Mouse (Mus musculus) neural tube, embryonic 15.5 days (tissue): ENCODE measurements at regions not wholly inside any gene's neighbourhood (a gene's known extent, or its start where the extent isn't known, plus 50 kb on each side); places are given as distances from the start of the nearest gene placed in this dataset.
"Not testable (repeated sequence)": the region's sequence is repeated elsewhere in the genome, so short reads cannot be mapped to it uniquely, and the experiment has no call there.

Source experiments
- ATAC-seq: fragments of 200-750 bp; cut with Nextera tagmentation; 2 replicates; pipeline ENCODE4 v1.8.0; 2017; ENCODE audit warnings: mild to moderate bottlenecking, moderate TSS enrichment, moderate library complexity; ENCODE audit not compliant: low FRiP score
- H3K27ac ChIP-seq: fragments of 300-500 bp; sonication (generic); replicated peaks from 2 replicates; pipeline ENCODE4 v1.5.1; 2015; ENCODE audit warnings: mild to moderate bottlenecking, inconsistent platforms
- H3K27me3 ChIP-seq: fragments of 300-500 bp; sonication (generic); replicated peaks from 2 replicates; pipeline ENCODE4 v1.6.1; 2015; ENCODE audit warnings: inconsistent platforms
- H3K36me3 ChIP-seq: fragments of 300-500 bp; sonication (generic); 2 replicates; pipeline ENCODE4 v1.6.1; 2015; ENCODE audit warnings: inconsistent platforms
- H3K4me1 ChIP-seq: fragments of 300-500 bp; sonication (generic); 2 replicates; pipeline ENCODE4 v1.6.1; 2015; ENCODE audit warnings: inconsistent platforms
- H3K4me2 ChIP-seq: fragments of 300-500 bp; sonication (generic); 2 replicates; pipeline ENCODE4 v1.6.1; 2015; ENCODE audit warnings: inconsistent platforms, mild to moderate bottlenecking, moderate library complexity
- H3K4me3 ChIP-seq: fragments of 300-500 bp; sonication (generic); replicated peaks from 2 replicates; pipeline ENCODE4 v1.5.1; 2015; ENCODE audit warnings: mild to moderate bottlenecking, inconsistent platforms
- H3K9ac ChIP-seq: fragments of 300-500 bp; sonication (generic); replicated peaks from 2 replicates; pipeline ENCODE4 v1.6.1; 2015; ENCODE audit warnings: mild to moderate bottlenecking, inconsistent platforms
- H3K9me3 ChIP-seq: fragments of 300-500 bp; sonication (generic); replicated peaks from 2 replicates; pipeline ENCODE4 v1.6.1; 2016; ENCODE audit warnings: inconsistent platforms
- WGBS: fragments of 180-500 bp; shearing (Covaris S2); methylation state at CpG from one replicate; pipeline ENCODE4 v1.1.7; 2015; ENCODE audit warnings: mixed read lengths; 5-methylcytosine and 5-hydroxymethylcytosine counted together

- 83% methylated on average over 2 of the region's 2 CpGs for WGBS
- ATAC-seq: no peak
Observed at GRCm38 (mm10) chr1:149129767-149130287, 831.3 kb downstream of the Pla2g4a start.

GRCm38 (mm10) chr1:149129138-149129537, 832.0 kb downstream of the Pla2g4a start:
- H3K4me1 ChIP-seq: no peaks in the 10 kb centered on the region
- no peak overlapping the region for H3K4me2 ChIP-seq
- H3K27ac ChIP-seq: no peak overlapping the region
- no peak overlapping the region for H3K4me3 ChIP-seq
- H3K9ac ChIP-seq: no peak overlapping the region
- H3K36me3 ChIP-seq: no peaks in the 10 kb centered on the region
- H3K9me3 ChIP-seq: no peaks in the 10 kb centered on the region
- no peaks in the 10 kb centered on the region for H3K27me3 ChIP-seq
- ATAC-seq: no peak

More at GRCm38 (mm10) chr1:149129767-149130287, 831.3 kb downstream of the Pla2g4a start:
- no peaks in the 10 kb centered on the region for H3K27me3 ChIP-seq
- H3K36me3 ChIP-seq: no peaks in the 10 kb centered on the region
- no peaks in the 10 kb centered on the region for H3K9me3 ChIP-seq
- H3K4me3 ChIP-seq: no peak overlapping the region
- H3K4me2 ChIP-seq: no peak overlapping the region
- no peak overlapping the region for H3K27ac ChIP-seq
- no peaks in the 10 kb centered on the region for H3K4me1 ChIP-seq
- H3K9ac ChIP-seq: no peak overlapping the region

- Histone ChIP-seq H3K4me1 (no peaks in the 10 kb centered on the region), H3K4me3 (no peak overlapping the region), H3K36me3 (no peaks in the 10 kb centered on the region), H3K9me3 (no peaks in the 10 kb centered on the region), H3K4me2 (no peak overlapping the region), H3K27me3 (no peaks in the 10 kb centered on the region), H3K9ac (no peak overlapping the region), H3K27ac (no peak overlapping the region)
- 84% methylated on average over 1 of the region's 1 CpGs for WGBS
- no peak for ATAC-seq
Observed at GRCm38 (mm10) chr1:149127709-149128108, 833.4 kb downstream of the Pla2g4a start.

- H3K9me3 ChIP-seq: no peaks in the 10 kb centered on the region
- no peaks in the 10 kb centered on the region for H3K36me3 ChIP-seq
- no peak overlapping the region for H3K4me3 ChIP-seq
- H3K4me1 ChIP-seq: no peaks in the 10 kb centered on the region
- no peak for ATAC-seq
- no peak overlapping the region for H3K4me2 ChIP-seq
- no peak overlapping the region for H3K9ac ChIP-seq
- no peak overlapping the region for H3K27ac ChIP-seq
- WGBS: 55% methylated on average over 2 of the region's 2 CpGs
- no peaks in the 10 kb centered on the region for H3K27me3 ChIP-seq
Observed at GRCm38 (mm10) chr1:149103396-149103795, 857.7 kb downstream of the Pla2g4a start.

GRCm38 (mm10) chr1:149097426-149097825, 863.7 kb downstream of the Pla2g4a start:
- no peak overlapping the region for H3K4me2 ChIP-seq
- H3K4me3 ChIP-seq: no peak overlapping the region
- H3K9me3 ChIP-seq: no peaks in the 10 kb centered on the region
- H3K36me3 ChIP-seq: no peaks in the 10 kb centered on the region
- no peak overlapping the region for H3K9ac ChIP-seq
- no peaks in the 10 kb centered on the region for H3K4me1 ChIP-seq
- H3K27me3 ChIP-seq: no peaks in the 10 kb centered on the region
- H3K27ac ChIP-seq: no peak overlapping the region
- 72% methylated on average over 1 of the region's 1 CpGs for WGBS
- no peak for ATAC-seq

- WGBS: 76% methylated on average over 1 of the region's 1 CpGs
Observed at GRCm38 (mm10) chr1:149074681-149075080, 886.4 kb downstream of the Pla2g4a start.

GRCm38 (mm10) chr1:149069570-149069969, 891.5 kb downstream of the Pla2g4a start:
- Histone ChIP-seq H3K27me3 (no peaks in the 10 kb centered on the region), H3K9me3 (no peaks in the 10 kb centered on the region), H3K4me1 (no peaks in the 10 kb centered on the region), H3K4me2 (no peak overlapping the region), H3K27ac (no peak overlapping the region), H3K9ac (no peak overlapping the region), H3K4me3 (no peak overlapping the region), H3K36me3 (no peaks in the 10 kb centered on the region)
- no peak for ATAC-seq

More at GRCm38 (mm10) chr1:149074681-149075080, 886.4 kb downstream of the Pla2g4a start:
- H3K4me1 ChIP-seq: no peaks in the 10 kb centered on the region
- no peaks in the 10 kb centered on the region for H3K36me3 ChIP-seq
- H3K9me3 ChIP-seq: no peaks in the 10 kb centered on the region
- H3K27me3 ChIP-seq: no peaks in the 10 kb centered on the region
- H3K27ac ChIP-seq: no peak overlapping the region
- no peak overlapping the region for H3K4me3 ChIP-seq
- no peak overlapping the region for H3K4me2 ChIP-seq
- no peak overlapping the region for H3K9ac ChIP-seq
- no peak for ATAC-seq

- H3K4me3 ChIP-seq, H3K36me3 ChIP-seq, H3K27me3 ChIP-seq, ATAC-seq, H3K4me2 ChIP-seq, H3K4me1 ChIP-seq, H3K9ac ChIP-seq, H3K27ac ChIP-seq, H3K9me3 ChIP-seq: not testable (repeated sequence)
- WGBS: 90% methylated on average over 3 of the region's 3 CpGs
Observed at GRCm38 (mm10) chr1:149063011-149063410, 898.1 kb downstream of the Pla2g4a start.

- WGBS: 76% methylated on average over 3 of the region's 3 CpGs
- ATAC-seq: no peak
- no peak overlapping the region for H3K4me3 ChIP-seq
Observed at GRCm38 (mm10) chr1:149038188-149038967, 922.7 kb downstream of the Pla2g4a start.

GRCm38 (mm10) chr1:149028316-149028715, 932.8 kb downstream of the Pla2g4a start:
- no peaks in the 10 kb centered on the region for H3K27me3 ChIP-seq
- no peaks in the 10 kb centered on the region for H3K36me3 ChIP-seq
- no peak overlapping the region for H3K9ac ChIP-seq
- no peak overlapping the region for H3K27ac ChIP-seq
- H3K9me3 ChIP-seq: no peaks in the 10 kb centered on the region
- no peaks in the 10 kb centered on the region for H3K4me1 ChIP-seq
- 84% methylated on average over 3 of the region's 3 CpGs for WGBS
- no peak overlapping the region for H3K4me3 ChIP-seq
- H3K4me2 ChIP-seq: no peak overlapping the region
- ATAC-seq: no peak

More at GRCm38 (mm10) chr1:149038188-149038967, 922.7 kb downstream of the Pla2g4a start:
- Histone ChIP-seq H3K4me1 (no peaks in the 10 kb centered on the region), H3K27ac (no peak overlapping the region), H3K27me3 (no peaks in the 10 kb centered on the region), H3K36me3 (no peaks in the 10 kb centered on the region), H3K9me3 (no peaks in the 10 kb centered on the region), H3K9ac (no peak overlapping the region), H3K4me2 (no peak overlapping the region)

- Histone ChIP-seq H3K27me3 (no peaks in the 10 kb centered on the region), H3K9ac (no peak overlapping the region), H3K4me1 (no peaks in the 10 kb centered on the region), H3K27ac (no peak overlapping the region), H3K36me3 (no peaks in the 10 kb centered on the region), H3K9me3 (no peaks in the 10 kb centered on the region), H3K4me3 (no peak overlapping the region), H3K4me2 (no peak overlapping the region)
- ATAC-seq: no peak
Observed at GRCm38 (mm10) chr1:149021734-149022133, 939.4 kb downstream of the Pla2g4a start.

GRCm38 (mm10) chr1:149021273-149021672, 939.8 kb downstream of the Pla2g4a start:
- no peak for ATAC-seq
- 74% methylated on average over 1 of the region's 1 CpGs for WGBS

More at GRCm38 (mm10) chr1:149021273-149021672, 939.8 kb downstream of the Pla2g4a start:
- Histone ChIP-seq H3K27ac (no peak overlapping the region), H3K36me3 (no peaks in the 10 kb centered on the region), H3K4me2 (no peak overlapping the region), H3K4me3 (no peak overlapping the region), H3K9me3 (no peaks in the 10 kb centered on the region), H3K27me3 (no peaks in the 10 kb centered on the region), H3K9ac (no peak overlapping the region), H3K4me1 (no peaks in the 10 kb centered on the region)
